Mouse (Mus musculus) thymus, postnatal 14 days (tissue): ENCODE data around the gene Lexm.

Source experiments
- DNase-seq: peaks from one replicate; pipeline ENCODE4 v3.0.0; 2021

Lexm gene

DNA sequence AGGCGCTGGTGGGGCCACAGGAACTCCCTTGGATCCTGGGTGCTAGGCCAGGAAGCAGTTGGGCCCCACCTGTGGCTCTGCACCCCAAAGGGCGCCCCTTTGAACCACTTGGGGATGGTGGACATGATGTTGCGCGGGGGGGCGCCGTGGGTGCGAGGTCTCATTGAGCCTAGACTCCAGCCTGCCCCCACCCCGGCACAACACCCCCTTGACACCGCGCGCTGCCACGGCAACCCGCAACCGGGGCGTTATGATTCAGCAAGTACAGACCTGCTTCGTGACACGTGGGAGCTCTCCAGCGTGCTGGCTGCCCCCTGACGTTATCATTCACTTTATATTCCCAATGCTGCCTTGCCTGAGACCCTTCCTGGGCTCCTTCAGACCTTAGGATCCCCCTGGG, at the start of gene Lexm:
Lexm (minus strand) TSS at position 186 of the 400 bp plus-strand sequence.
- DNase-seq: peak; percentile 41

DNA sequence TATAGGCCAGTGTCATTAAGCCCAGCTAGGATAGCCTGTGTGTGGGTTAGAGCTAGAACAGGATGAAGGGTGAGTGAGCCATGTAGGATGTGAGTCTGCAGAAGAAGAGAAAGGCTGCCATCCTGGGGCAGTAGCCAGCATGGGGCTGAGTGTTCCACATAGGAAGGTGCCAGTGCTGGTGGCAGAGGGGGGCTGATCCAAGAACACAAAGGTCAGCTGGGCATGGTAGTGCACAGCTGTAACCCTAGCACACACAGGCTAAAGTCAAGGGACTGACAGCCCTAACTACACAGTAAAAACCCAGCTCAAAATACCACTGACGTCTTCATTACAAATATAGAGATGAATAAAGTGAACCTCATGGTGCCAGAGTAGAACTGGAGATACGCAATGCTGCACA, 49.5 kb upstream of the Lexm start:
- no peak for DNase-seq

DNA sequence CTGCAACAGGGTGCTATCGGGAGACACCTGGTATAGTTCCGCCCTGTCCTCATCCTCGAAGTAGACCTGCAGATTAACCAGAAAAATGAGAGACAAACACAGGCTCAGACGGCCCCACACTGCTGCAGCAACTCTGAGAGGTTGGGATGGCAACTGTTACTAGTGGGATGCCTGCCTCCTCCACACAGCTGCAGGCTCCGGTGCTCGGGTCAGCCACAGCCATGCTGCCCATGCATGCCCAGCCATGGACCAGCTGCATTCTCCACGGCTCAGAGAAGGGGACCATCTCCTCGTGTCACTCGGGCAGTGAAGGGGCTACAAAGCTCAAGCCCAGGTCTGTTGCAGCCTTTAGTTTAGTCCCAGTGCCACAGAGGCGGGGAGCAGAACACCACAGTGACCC, 48.6 kb upstream of the Lexm start:
- DNase-seq: no peak

DNA sequence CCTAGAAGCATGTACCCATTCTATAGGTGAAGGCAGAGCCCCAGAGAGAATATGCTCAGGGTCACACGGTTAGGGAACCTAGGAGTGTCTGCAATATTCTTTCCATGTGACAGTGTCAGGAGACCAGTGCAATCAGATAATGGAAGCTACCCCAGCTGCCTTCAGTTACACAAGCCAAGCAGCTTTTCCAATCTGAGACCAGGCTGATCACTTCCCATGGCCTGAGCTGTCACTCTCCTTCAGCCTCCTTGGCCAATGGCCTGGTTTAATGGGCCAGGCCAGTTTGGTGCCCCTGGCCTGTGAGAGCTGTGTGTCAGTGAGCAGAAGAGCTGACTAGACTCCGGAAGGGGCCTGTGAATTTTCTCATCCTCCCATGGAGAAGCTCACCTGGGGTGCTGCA, 48.2 kb upstream of the Lexm start:
- no peak for DNase-seq

DNA sequence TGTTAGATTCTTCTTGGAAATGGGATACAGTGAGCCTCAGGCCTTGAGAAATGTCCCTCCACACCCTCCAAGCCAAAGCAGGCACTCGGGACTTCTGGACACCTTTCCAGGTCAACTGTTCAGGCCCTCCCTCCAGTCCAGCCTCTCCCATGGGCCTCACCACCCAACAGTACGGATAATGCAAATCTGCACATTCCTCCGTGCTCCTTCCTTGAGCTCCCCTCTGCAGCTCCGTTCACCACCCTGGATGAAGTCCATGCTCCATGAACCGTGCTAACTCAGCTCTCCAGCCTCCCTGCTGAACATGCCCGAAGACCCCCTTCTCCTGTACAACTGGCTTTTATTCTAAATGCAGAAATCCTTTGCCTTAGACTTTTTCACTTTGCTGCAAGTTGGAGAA, 47.7 kb upstream of the Lexm start:
- DNase-seq: no peak

DNA sequence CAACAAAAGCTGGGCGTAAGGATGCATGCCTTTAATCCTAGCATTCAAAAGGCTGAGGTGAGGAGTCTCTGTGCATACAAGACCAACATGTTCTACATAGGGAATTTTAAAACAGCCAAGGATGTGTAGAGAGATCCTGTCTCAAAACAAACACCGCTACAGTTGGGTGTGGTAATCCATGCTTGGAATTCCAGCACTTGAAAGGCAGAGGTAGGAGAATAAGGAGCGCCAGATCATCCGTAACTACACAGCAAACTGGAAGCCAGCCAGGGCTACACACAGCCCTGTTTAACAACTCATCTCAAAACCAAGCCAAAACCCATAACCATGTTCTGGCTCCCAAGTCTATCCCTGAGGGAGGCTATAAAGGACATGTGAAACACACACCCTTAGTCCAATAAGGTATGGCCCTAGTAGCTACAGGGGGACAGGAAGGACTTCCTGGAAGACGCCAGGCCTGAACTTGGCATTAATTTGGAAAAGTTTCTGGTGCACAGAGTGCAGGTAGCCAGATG, 47.0 kb upstream of the Lexm start:
- no peak for DNase-seq

DNA sequence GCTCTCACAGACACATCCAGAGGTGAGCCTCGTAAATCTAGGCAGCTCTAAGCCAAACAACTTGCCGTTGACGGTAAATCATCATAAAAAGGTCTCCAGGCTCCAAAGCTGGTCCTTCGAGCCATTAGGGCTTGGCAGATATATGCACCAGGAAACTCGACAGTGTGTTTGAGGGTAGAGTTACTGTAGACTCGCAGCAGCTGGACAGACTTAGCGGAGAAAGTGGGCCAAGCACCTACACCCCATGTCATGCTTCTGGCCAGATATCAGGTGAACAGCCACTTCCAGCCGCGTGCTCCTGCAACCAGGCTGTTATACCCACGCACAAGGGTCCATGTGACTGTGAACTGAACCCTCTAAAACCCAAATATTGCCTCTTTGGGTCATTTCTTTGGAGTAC, 38.6 kb upstream of the Lexm start:
- DNase-seq: no peak

DNA sequence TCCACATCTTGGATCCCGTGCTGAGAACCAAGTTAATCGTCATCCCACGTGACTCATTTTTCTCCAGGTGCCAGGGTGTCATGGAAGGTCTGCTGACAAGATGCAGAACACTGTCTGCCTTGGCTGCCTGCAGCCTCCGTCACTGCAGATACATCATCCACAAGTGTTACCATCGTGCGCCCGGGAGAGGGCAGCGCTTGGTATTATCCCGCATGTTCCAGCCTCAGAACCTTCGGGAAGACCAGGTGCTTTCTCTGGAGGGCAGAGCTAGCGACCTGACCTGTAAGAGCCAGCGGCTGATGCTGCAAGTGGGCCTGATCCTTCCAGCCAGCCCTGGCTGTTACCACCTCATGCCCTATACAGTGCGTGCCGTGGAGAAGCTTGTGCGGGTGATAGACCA, 36.0 kb upstream of the Lexm start:
- DNase-seq: no peak

DNA sequence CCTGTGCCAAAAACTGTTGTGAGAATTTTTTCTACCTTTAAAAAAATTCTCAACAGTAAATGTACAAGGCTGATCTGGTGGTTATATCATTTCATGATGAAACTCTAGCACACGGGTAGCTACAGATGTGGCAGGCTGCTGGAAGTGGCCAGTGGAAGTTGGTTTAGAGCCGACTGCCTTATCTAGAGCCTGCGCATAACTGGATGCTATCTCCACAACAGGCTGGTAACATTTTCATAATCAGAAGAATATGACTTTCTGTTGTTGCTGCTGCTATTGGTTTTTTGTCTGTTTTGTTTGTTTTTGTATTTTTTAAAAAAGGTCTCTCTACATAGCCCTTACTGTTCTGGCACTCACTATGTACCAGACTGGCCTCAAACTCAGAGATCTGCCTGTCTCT, 35.5 kb upstream of the Lexm start:
- no peak for DNase-seq

DNA sequence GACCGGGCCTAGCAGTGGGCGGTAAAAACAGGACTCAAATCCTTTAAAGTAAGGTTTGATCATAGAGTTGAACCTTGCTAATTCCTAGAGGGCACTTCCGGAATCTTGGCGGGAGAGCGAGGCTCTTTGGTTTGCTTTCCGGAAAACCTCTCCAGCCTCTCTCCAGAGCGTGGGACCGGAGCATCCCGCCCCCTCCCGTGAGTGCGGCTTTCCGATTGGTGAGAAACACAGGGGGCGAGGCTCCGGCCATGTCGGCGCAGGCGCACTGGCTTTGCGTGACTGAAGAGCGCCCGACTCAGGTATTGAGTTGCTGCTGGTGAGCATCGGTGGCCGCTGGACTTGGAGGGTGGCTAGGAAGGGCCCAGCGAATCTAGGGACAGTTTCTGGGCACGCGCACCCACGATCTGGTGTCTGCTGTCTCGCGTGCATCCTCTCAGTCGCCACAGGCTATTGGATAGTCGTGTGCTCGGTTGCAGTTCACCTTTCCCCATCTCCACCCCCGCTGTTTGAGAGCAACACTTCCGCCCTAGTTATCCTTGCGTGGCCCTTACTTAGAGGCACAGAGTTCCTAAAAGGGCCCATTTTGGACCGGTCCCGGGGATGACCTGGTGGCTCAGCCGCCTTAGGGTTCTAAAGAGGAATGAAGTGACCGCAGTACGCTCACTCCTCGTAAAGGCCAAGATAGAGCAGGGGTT, 33.9 kb upstream of the Lexm start, which contains the start of gene Pars2:
Pars2 (plus strand) TSS at position 237 of the 695 bp plus-strand sequence.
- DNase-seq: peak; percentile 98

DNA sequence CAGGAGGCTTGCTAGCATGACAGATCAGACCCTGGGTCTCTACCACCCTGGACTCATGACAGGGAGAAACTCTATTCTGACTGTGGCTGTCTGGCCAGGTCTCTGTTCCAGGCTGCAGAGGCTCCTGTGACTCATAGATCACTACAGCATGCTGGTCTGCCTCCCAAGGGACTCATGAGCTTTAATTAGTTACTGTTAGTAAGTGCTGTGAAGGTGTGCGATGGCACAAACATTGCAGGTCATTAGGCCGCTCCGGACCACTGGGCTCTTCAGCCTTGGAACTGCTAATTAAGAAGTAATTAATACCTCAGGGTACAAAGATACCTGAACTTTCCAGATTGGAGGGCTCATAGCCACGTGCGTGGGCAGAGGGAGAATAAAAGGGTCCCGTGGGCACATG, 30.1 kb upstream of the Lexm start:
- no peak for DNase-seq

DNA sequence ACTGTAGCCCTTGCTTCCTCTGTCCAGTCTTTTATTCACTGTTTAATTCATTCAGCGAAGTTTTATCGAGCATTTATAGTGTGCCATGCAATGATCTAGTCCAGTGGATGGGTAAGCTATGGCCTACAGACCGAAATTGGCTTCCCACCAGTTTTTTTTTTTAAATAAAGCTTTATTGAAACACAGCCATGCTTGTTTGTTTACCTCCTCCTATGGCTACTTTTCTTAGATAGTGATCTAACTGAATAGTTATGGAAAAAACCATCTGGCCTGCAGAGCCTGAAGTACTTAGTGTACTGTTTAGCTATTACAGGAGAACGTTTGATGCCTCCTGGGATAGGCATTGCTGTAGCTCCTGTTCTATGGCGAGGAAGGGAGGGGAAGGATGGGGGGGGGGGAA, 28.8 kb upstream of the Lexm start:
- DNase-seq: no peak

DNA sequence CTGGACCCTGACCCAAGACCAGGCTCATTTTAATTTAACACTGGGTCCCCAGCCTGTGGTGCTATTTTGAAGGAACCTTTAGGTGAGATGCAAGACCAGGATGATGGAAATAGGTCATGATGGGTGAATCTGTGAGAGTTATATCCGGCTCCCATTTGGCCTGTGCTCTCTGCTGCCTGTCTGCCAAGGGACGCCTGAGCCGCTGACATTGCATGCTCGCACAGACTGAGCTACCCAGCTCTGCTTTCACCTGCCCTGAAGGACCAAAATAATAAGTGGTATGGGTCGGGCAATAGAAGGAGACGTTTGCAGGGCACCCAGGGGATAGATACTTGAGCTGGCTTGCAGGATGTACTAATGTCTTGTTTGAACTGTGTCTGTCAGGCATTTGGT, 27.2 kb upstream of the Lexm start:
- no peak for DNase-seq

DNA sequence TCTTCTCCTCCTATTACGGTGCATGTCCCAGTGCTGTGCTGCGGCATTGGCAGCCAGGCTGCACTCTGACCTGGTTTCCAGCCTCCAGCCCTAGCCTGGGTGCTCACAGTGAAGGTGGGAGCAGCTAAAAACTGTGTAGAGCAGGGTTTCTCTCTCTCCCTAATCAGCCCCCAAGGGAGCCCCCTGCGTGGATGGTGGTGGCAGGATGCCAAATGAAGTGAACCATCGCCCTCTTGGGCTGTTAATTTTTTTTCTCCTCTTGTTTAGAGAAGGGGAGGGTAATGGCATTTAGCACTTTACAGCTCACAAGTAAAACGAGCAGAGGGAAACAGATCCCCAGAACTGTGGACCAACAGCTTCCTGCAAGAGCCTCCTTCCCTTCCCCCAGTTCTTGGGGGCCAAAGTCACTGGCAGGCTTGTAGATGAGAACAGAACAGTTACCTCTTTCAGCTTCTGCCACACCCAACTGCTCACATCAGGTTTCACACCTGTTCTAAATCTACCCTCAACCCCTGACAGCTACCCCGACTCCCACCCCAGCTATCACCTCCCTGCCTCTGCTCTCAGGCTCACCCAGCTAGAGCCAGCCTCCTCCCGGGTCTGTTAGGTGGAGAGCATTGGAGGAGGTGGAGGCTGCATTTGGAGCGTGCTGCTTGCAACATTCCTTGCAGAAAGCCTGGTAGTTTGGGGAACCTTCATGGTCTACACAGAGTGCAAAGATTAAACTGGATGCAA, 26.6 kb upstream of the Lexm start:
- DNase-seq: no peak

DNA sequence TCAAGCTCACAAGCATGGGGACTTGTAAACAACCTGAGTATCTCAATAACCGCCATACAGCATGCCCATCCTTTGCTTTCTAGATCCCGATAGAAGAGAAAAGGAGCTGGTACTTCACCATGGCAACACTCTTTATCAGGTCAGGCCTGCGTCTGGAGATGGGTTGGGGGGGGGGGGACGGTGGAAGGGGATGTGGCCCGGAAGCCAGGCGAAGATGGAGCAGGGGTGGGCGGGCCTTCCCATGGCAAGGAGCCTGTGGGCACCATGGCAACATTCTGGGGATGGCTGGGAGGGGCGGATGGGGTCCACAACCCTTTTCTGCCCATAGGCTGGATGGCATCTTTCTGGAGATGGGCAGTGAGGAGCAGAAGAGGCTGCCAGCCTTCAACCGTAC, 17.0 kb upstream of the Lexm start:
- no peak for DNase-seq

DNA sequence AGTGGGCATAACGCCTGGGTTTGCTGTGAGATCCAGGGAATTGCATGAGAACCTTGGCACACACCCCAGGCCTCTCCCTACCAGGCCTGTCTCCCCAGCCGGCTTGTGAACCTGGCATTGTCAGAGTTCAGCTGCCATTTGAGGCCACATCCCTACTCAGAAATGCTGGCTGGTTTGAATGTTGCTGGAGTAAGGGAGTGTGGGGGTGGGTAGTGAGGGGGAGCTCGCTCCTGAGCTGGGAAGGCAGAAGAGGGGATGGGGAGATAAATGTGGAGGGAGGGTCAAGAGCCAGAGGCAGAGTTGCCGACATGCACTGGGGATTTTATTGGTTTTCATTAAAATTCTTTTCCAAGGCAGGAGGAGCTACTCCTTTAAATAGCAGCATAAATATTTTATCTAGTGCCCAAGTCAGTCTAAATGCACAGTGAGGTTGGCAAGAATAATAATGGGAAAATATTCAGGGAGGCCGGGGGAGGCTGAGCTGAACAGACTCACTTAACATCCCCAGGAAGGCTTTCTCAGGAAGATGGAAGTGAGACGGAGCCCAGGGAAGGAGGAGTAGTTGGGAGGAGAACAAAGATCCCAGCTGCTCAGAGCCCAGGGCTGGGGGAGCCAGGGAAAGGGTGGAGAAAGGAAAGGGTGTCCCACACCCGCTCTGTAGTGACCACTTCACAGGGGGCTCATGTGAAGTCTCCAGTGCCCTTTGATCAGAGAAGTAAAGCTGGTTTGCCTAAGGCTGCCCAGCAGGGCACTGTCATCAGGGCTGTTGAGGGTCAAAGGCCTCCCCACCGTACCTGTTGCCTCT, 16.4 kb upstream of the Lexm start:
- DNase-seq: no peak

DNA sequence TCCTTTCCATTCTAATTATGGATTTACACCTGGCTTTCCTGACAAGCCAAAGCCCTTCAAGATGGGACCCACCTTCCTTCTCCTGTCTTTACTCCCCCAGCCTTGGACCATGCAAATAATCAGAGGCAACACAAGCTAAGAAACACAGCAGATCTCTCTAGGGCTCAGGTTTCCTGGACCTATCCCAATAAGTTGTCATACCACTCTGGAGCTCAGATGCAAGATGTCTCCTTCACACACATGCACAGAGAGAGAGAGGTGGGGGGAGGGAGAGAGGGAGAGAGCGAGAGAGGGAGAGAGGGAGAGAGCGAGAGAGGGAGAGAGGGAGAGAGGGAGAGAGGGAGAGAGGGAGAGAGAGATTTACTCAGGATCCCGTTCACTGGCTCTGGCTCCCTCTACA, 15.3 kb upstream of the Lexm start:
- DNase-seq: no peak

DNA sequence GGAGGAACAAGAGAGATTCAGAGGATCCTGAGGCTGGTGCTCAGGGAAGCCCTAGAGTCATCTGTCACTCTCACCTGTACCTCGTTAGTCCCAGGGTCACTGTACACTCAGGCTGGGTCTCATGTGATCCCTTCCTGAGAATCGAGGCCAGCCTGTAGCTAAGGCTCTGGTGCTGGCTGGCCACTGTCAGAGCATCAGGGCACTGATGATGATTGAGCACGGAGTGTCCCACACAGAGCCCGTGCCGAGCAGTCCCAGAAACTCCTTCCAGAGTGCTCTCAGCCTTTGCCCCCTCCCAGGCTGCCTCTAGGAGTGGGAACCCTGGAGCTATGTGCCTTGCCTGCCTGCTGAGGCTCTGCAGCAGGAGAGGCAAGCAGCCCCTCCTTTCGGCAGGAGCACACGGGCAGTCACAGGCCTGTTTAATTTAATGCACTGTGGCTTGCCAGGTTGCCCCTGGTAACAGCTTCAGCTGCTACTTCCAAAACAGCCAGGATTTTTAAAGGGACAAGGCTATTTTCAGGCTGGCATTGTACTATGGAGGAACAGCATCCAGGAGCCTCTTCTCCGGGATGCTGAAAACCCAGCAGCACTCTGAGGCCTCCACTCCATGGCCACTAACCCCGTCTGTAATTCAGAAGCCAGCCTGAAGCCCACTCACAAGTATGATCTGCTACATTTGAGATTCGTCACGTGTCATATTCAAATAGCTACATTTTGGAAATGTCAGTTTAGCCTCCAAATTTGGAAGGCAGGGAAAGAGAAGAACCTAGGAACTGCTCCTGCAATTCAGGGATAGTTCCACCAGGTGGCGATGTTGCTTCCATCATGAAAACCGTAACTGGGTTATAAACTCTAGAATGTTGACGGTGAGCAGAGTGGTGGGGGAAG, 13.5 kb upstream of the Lexm start:
- DNase-seq: peak; percentile 58

DNA sequence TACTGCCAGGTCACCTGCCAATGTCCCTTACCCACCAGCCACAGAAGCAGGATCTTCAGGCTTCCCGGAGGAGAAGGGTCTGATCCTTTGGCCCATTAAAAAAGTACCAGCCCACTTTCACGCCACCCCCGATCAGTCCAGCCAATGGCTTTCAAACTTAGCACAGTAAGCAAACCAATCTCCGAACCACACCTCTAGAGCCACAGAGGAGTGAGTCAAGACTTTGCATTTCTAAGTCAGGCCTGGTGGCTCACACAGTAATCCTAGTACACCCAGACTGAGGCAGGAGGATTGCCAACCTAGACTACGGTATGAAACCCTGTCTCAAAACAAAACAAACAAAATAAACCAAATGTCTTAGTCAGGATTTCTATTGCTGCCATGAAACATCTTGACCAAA, 12.3 kb upstream of the Lexm start:
- DNase-seq: no peak

DNA sequence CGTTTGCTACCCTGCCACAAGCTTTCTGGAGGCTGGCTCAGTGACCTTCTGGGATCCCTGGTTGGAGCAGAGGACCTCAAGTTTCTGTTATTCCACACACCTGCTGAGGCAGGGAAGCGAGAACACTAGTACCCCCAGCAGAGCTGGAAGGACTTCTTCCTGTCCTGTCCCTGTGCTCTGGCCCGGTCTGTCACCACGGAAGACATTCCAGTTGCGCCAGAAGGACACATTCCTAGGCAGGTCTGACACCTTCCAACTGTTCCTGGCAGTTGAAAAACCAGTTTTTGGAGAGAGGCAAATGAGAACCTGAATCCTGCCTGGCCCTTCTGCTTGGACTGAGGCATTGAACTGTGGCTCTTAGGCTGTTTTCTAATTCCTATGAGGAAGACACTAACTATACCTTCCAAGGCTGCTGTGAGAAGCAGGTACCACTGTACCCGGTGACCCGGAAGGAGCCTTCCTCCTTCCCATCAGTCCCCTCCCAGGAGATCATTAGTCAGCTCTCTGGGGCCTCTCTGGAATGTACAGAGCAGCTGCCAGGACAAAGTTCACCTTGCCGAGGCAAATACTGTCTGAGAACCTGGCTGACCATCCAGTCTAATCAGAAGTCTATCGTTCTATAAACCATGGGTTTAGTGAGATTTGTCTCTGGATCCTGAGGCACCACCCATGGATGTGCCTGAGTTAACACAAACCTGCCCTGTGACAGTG, 11.8 kb upstream of the Lexm start:
- no peak for DNase-seq

DNA sequence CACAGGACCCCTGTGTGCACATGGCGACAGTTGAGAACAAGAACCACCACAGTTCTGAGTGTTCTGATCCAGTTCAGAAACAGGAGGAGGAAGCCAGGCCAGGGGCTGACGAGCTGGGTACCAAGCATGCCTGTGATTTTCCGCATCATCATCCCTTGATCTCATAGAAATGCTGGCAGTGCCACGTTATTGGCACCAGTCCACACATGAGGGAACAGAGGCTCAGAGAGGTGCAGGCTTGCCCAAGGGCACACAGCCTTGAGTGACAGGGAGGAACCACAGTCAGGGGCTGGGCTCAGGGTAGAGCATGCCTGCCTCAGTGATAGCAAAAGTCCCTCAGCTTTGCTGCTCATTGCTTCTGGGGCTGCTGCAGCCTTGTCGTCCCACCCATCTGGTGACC, 10.8 kb upstream of the Lexm start:
- DNase-seq: no peak

DNA sequence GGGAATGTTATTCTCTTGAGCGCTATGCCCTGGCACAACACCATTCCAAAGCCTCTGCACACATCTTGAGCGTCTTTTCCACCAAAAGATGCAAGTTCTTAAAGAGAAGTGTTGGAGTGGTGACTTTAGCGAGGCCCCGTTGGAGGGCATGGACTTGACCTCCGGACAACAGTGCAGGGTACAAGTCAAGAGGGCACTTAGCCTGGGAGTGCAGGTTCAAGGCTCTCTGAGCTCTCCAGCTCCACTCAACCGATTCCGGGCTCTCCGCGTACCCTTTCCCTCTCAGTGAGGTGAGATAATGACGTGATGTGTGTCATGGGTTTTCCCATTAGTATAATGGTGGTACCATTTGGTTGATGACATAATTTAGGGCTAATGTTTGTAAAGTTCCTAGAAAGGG, 7.2 kb upstream of the Lexm start:
- DNase-seq: no peak
